Mouse (Mus musculus) kidney, embryonic 16.5 days (tissue): ENCODE measurements around the gene Gm49320. TPM values are rescaled to one million over a fixed set of nuclear protein-coding genes. Genes with fewer than 3 reads are reported as not detected.
A peak's percentile ranks its signal among the peaks of the same experiment; 100 is the strongest.

Experiments used
- ATAC-seq: fragments of 200-750 bp; cut with Nextera tagmentation; 2 replicates; pipeline ENCODE4 v1.8.0; 2017; ENCODE audit warnings: moderate TSS enrichment; ENCODE audit not compliant: low FRiP score, low TSS enrichment
- H3K27ac ChIP-seq: fragments of 300-500 bp; sonication (generic); 2 replicates; pipeline ENCODE4 v1.5.1; 2014; ENCODE audit warnings: low read length
- H3K27me3 ChIP-seq: fragments of 300-500 bp; sonication (generic); 2 replicates; pipeline ENCODE4 v1.6.1; 2014; ENCODE audit warnings: low read length, control low read depth, mixed read lengths; ENCODE audit not compliant: insufficient read depth
- H3K36me3 ChIP-seq: fragments of 300-500 bp; sonication (generic); 2 replicates; pipeline ENCODE4 v1.6.1; 2014; ENCODE audit warnings: low read length, control low read depth, mixed read lengths; ENCODE audit not compliant: insufficient read depth
- H3K4me1 ChIP-seq: fragments of 300-500 bp; sonication (generic); 2 replicates; pipeline ENCODE4 v1.6.1; 2014; ENCODE audit warnings: low read length, control low read depth, mixed read lengths; ENCODE audit not compliant: insufficient read depth
- H3K4me2 ChIP-seq: fragments of 300-500 bp; sonication (generic); replicated peaks from 2 replicates; pipeline ENCODE4 v1.6.1; 2014; ENCODE audit warnings: low read depth, low read length
- H3K4me3 ChIP-seq: fragments of 300-500 bp; sonication (generic); 2 replicates; pipeline ENCODE4 v1.5.1; 2014; ENCODE audit warnings: mild to moderate bottlenecking, low read length
- H3K9ac ChIP-seq: fragments of 300-500 bp; sonication (generic); replicated peaks from 2 replicates; pipeline ENCODE4 v1.6.1; 2014; ENCODE audit warnings: low read length
- H3K9me3 ChIP-seq: fragments of 300-500 bp; sonication (generic); 2 replicates; pipeline ENCODE4 v1.6.1; 2016; ENCODE audit warnings: low read length, control low read depth
- WGBS: fragments of 180-500 bp; shearing (Covaris S2); extraction: QIAGEN DNeasy Blood & Tissue Kit; methylation state at CpG from one replicate; pipeline ENCODE4 v1.1.7; 2014; 5-methylcytosine and 5-hydroxymethylcytosine counted together
- polyA plus RNA-seq: library from polyadenylated mRNA; unstranded; fragments of >200 nt; fragmentation: Nextera tagmentation; extraction: Ambion mirVana; gene quantifications from 2 replicates; pipeline ENCODE4 v1.2.1, GENCODE M21; 2015

Gene Gm49320
- polyA plus RNA-seq, 1 experiment from 2014 or later, result 1.2 TPM

GRCm38 (mm10) chr8:4275275-4276110 is 36.8 kb downstream of the Gm49320 start, which contains the start of gene Timm44:
Gene Timm44, minus strand, starts transcription at chr8:4275913.
- H3K4me3 ChIP-seq, result peak within 1 kb of the TSS; percentile 94
- H3K36me3 ChIP-seq, result peaks cover 18% of the 10 kb centered on the region
- WGBS, result under 1% methylated on average over 39 of the region's 39 CpGs
- peaks cover 8% of the 10 kb centered on the region for H3K4me1 ChIP-seq
- H3K27me3 ChIP-seq, result no peaks in the 10 kb centered on the region
- ATAC-seq, result peak; percentile 96
- H3K9me3 ChIP-seq, result no peaks in the 10 kb centered on the region
- H3K27ac ChIP-seq, result peak within 1 kb of the TSS; percentile 76
- peak within 1 kb of the TSS; percentile 89 for H3K9ac ChIP-seq
- H3K4me2 ChIP-seq, result peak within 1 kb of the TSS; percentile 76

GRCm38 (mm10) chr8:4276111-4276465 is 37.4 kb downstream of the Gm49320 start:
- Histone ChIP-seq H3K27me3 (no peaks in the 10 kb centered on the region), H3K4me3 (peak overlapping the region; percentile 94), H3K27ac (peak overlapping the region; percentile 76), H3K4me1 (peaks cover 8% of the 10 kb centered on the region), H3K9me3 (no peaks in the 10 kb centered on the region), H3K36me3 (peaks cover 16% of the 10 kb centered on the region), H3K9ac (peak overlapping the region; percentile 89), H3K4me2 (peak overlapping the region; percentile 76)
- 31% methylated on average over 9 of the region's 9 CpGs for WGBS
- no peak for ATAC-seq

GRCm38 (mm10) chr8:4292738-4293137 is 54.1 kb downstream of the Gm49320 start:
- Histone ChIP-seq H3K9ac (no peak overlapping the region), H3K27me3 (no peaks in the 10 kb centered on the region), H3K4me1 (no peaks in the 10 kb centered on the region), H3K27ac (no peak overlapping the region), H3K4me3 (no peak overlapping the region), H3K9me3 (no peaks in the 10 kb centered on the region), H3K4me2 (no peak overlapping the region), H3K36me3 (peaks cover 71% of the 10 kb centered on the region)
- WGBS, result 84% methylated on average over 5 of the region's 5 CpGs
- ATAC-seq, result no peak

- H3K4me2 ChIP-seq, result no peak overlapping the region
- no peak overlapping the region for H3K27ac ChIP-seq
- no peaks in the 10 kb centered on the region for H3K9me3 ChIP-seq
- 94% methylated on average over 4 of the region's 4 CpGs for WGBS
- no peak overlapping the region for H3K9ac ChIP-seq
- H3K27me3 ChIP-seq, result no peaks in the 10 kb centered on the region
- no peaks in the 10 kb centered on the region for H3K4me1 ChIP-seq
- H3K36me3 ChIP-seq, result peaks cover 82% of the 10 kb centered on the region
- no peak for ATAC-seq
- no peak overlapping the region for H3K4me3 ChIP-seq
These were observed 59.2 kb downstream of the Gm49320 start for GRCm38 (mm10) chr8:4297822-4298221.

Other genes with a start within 250 kb of the Gm49320 start
- gene Cd209f, start 133.0 kb upstream of the Gm49320 start, polyA plus RNA-seq, result 0.14 TPM in 1 of 2 replicates, not detected in the other
- not detected in 2 replicates for gene Cd209g, start 104.8 kb upstream of the Gm49320 start, polyA plus RNA-seq
- 27.6 and 30.3 TPM in 2 replicates for gene Evi5l, start 72.3 kb upstream of the Gm49320 start, polyA plus RNA-seq
- gene Prr36, start 21.4 kb upstream of the Gm49320 start, polyA plus RNA-seq, result 4.7 TPM in 2 replicates
- gene Lrrc8e, start 12.0 kb upstream of the Gm49320 start, polyA plus RNA-seq, result 1.4 and 1.6 TPM in 2 replicates
- 30.6 and 33.6 TPM in 2 replicates for gene Map2k7, start 125 bp upstream of the Gm49320 start, polyA plus RNA-seq
- gene Tgfbr3l, start 9.3 kb downstream of the Gm49320 start, polyA plus RNA-seq, result 4.2 and 4.8 TPM in 2 replicates
- 60.1 and 61.9 TPM in 2 replicates for gene Snapc2, start 14.2 kb downstream of the Gm49320 start, polyA plus RNA-seq
- gene Ctxn1, start 20.4 kb downstream of the Gm49320 start, polyA plus RNA-seq, result 109 and 118 TPM in 2 replicates
- gene Timm44, start 37.0 kb downstream of the Gm49320 start, polyA plus RNA-seq, result 76.8 and 86.1 TPM in 2 replicates
- 15.5 and 20.6 TPM in 2 replicates for gene Ccl25, start 86.3 kb downstream of the Gm49320 start, polyA plus RNA-seq
- 231 and 245 TPM in 2 replicates for gene Elavl1, start 86.5 kb downstream of the Gm49320 start, polyA plus RNA-seq